Mouse (Mus musculus) brown adipose tissue, adult 24 weeks (tissue): ENCODE data around the gene Gm17334. TPM values are rescaled to one million over a fixed set of nuclear protein-coding genes. Genes with fewer than 3 reads are reported as not detected.
A peak's percentile ranks its signal among the peaks of the same experiment; 100 is the strongest.

Source experiments
- H3K27ac ChIP-seq: fragments of 200-500 bp; replicated peaks from 2 replicates; pipeline ENCODE4 v1.5.1; 2012; ENCODE audit warnings: low read depth, mild to moderate bottlenecking, low read length
- H3K4me1 ChIP-seq: fragments of 200-500 bp; 2 replicates; pipeline ENCODE4 v1.6.1; 2012; ENCODE audit warnings: low read length, mixed read lengths; ENCODE audit not compliant: control insufficient read depth, insufficient read depth, insufficient read length
- H3K4me3 ChIP-seq: fragments of 200-500 bp; 2 replicates; pipeline ENCODE4 v1.5.1; 2012; ENCODE audit warnings: low read depth, mild to moderate bottlenecking, low read length, moderate library complexity; ENCODE audit not compliant: insufficient read depth
- polyA plus RNA-seq: library from polyadenylated mRNA; stranded (reverse); fragments of >200 nt; gene quantifications from 2 replicates; pipeline ENCODE4 v1.2.4, GENCODE M21; 2012; ENCODE audit not compliant: missing spikeins, insufficient read depth, insufficient read length

The Gm17334 gene
- polyA plus RNA-seq, 1 experiment = not detected

GRCm38 (mm10) chr11:53786058-53787031, 13.4 kb upstream of the Gm17334 start:
- Histone ChIP-seq H3K4me1 (peaks cover 44% of the 10 kb centered on the region), H3K27ac (peak overlapping the region; percentile 96), H3K4me3 (no peak overlapping the region)

DNA sequence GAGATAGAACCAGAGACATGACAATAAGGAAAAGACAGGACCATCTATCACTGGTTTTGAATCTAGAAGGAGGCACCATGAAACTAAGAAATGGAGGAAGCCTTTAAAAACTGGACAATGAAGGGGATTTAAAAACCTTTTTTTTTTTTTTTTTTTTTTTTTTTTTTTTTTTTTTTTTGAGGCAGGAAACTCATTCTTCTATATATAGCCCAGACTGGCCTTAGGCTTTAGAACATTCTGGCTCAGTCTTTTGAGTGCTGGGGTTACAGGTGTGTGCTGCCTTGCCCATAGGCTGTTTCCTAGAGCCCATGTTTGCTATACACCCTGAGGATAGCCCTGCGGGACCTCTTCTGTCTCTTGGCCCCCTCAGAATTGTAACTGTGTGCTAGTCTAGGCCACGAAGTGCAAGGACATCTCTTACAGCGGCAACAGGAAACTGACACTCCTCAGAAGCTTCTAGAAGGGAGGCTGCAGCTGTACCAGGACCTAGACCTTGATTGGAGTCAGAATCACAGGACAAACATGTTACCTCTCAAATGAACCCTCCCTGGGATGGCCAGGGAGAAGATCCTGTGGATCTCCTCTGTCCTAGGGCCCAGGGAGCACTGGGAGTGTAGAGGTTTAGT, 12.4 kb upstream of the Gm17334 start:
- H3K4me1 ChIP-seq = peaks cover 43% of the 10 kb centered on the region
- H3K4me3 ChIP-seq = no peak overlapping the region
- peak overlapping the region; percentile 96 for H3K27ac ChIP-seq

DNA sequence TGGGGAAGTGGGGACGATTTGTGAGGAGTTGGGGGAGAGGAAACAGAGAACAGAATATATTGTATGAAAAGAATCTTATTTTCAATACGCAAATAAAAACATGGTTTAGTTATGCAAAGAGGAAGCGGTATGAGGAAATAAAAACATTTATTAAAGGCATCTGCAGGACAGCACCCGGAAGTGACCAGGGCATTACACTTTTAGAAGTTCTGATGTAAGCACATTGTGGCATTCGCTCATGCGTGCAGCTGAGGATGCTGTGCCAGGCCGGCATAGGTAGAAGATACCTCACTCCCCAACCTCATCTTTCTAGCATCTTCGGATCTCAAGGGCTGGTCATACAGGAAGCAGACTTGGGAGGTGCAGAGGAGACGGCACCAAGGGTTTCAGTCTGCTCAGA, 10.3 kb upstream of the Gm17334 start:
- Histone ChIP-seq H3K27ac (no peak overlapping the region; the same call in 1 of the 2 replicates), H3K4me3 (no peak overlapping the region), H3K4me1 (peaks cover 39% of the 10 kb centered on the region)

- Histone ChIP-seq H3K4me3 (no peak overlapping the region), H3K4me1 (peaks cover 35% of the 10 kb centered on the region), H3K27ac (0 out of 2 replicates have a peak overlapping the region, but pooled peaks have one; percentile 9)
Measured at GRCm38 (mm10) chr11:53781964-53782363, 9.0 kb upstream of the Gm17334 start.

DNA sequence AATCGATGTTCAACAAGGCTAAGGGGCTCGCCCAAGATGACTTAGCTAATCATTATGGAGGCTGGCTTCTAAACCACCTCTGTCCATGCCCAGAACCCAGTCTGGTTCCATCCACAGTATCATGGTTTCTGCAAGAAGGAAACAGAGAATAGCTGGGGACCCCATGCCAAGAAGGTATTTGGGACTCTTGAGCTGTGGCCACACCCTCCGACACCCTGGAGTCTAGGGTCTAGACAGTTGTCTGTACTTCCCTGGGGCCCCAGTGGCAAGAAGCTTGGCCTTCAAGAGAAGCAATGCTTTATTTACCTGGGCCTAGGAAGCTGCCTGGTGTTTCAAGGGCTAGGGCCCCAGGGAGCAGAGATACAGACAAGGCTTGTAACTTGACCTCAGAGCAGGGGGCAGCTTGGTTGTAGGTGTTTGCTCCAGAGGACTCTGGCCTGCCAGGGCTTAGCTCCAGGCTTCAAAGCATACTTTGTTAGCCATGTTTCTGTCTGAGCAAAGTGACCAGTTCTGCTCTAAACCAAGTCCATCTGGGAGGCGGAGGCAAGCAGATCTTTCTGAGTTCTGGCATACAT, 8.3 kb upstream of the Gm17334 start:
- Histone ChIP-seq H3K4me1 (peaks cover 31% of the 10 kb centered on the region), H3K27ac (peak overlapping the region; percentile 9; the same call in 1 of the 2 replicates), H3K4me3 (no peak overlapping the region)

- Histone ChIP-seq H3K4me3 (no peak overlapping the region), H3K4me1 (peaks cover 33% of the 10 kb centered on the region), H3K27ac (peak overlapping the region; percentile 5)
Measured at GRCm38 (mm10) chr11:53780262-53780661, 7.3 kb upstream of the Gm17334 start.

DNA sequence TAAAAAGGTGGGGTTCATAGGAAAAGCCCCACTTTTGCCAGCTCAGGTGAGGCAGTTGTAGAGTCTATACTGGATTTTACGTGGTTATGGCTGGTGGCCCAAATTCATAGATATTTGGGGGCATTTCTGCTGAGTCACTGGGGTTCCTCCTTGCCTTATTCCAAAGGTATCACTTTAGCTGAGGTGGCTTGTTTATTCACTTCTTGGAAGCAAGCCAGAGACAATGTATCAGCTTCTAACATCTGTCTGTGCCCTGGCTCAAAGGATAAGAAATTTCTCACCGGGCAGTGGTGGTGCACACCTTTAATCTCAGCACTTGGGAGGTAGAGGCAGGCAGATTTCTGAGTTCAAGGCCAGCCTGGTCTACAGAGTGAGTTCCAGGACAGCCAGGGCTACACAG, 6.8 kb upstream of the Gm17334 start:
- H3K27ac ChIP-seq = peak overlapping the region; percentile 5
- H3K4me1 ChIP-seq = peaks cover 38% of the 10 kb centered on the region
- no peak overlapping the region for H3K4me3 ChIP-seq

DNA sequence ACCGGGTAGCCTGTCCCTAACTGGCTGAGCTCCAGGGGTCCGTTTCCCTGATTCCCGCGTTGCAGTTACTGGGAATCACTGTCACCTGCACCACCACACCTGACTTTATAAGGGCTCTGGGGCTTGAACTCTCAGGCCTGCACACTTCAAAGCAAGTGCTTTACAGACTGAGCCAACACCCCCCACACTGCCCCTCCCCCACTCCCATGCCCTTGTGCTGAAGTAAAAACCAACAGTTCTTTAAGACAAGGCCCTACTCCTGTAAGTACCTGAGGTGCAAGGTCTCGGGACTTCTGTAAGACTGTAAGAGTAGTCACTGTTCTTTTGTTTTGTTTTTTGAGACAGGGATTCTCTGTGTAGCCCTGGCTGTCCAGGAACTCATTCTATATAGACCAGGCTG, 5.5 kb upstream of the Gm17334 start:
- peaks cover 43% of the 10 kb centered on the region for H3K4me1 ChIP-seq
- no peak overlapping the region for H3K4me3 ChIP-seq
- H3K27ac ChIP-seq = no peak overlapping the region

DNA sequence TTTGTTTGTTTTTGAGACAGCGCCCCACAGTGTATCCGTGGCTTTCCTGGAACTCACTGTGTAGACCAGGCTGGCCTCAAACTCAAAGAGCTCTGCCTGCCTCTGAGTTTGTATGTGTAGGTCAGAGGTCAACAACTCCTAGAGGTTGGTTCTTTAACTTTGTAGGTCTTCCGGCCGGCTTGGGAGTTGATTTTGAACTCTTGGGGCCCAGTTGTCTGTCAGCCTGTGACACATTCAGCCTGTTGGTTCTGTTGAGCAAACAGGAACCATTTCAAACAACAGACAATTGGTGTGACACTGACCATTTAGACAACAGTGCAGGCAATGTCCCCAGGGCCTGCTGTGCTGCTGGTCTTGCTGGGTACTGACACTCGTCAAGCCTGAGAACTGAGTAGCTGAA, 4.7 kb upstream of the Gm17334 start:
- Histone ChIP-seq H3K27ac (no peak overlapping the region), H3K4me1 (peaks cover 45% of the 10 kb centered on the region), H3K4me3 (no peak overlapping the region)

- H3K4me1 ChIP-seq = peaks cover 35% of the 10 kb centered on the region
- H3K27ac ChIP-seq = peak overlapping the region; percentile 60
- H3K4me3 ChIP-seq = peak overlapping the region; percentile 27; the same call in 1 of the 2 replicates
Measured at GRCm38 (mm10) chr11:53774659-53775255, 1.8 kb upstream of the Gm17334 start.

DNA sequence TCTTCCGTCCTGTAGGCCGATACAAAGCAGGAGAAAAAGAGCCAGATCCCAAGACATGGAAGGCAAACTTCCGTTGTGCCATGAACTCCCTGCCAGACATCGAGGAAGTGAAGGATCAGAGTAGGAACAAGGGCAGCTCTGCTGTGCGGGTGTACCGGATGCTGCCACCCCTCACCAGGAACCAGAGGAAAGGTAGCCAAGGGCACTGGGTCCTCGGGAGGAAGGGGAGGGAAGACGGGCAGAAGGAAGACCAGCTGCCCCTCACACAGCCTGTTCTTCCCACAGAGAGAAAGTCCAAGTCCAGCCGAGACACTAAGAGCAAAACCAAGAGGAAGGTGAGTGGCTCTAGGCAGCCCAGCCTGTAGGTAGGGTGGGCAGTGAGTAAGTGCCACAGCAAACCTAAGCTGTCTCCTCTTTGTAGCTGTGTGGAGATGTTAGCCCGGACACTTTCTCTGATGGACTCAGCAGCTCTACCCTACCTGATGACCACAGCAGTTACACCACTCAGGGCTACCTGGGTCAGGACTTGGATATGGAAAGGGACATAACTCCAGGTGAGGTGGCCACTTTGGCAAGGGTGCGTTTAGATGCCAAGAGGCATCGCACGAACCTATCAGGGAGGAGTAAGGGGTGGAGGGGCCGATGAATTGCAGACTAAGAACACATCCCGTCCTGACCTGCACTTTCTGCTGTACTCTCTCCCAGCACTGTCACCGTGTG, 814 bp upstream of the Gm17334 start:
- peaks cover 36% of the 10 kb centered on the region for H3K4me1 ChIP-seq
- peak overlapping the region; percentile 27 for H3K4me3 ChIP-seq
- H3K27ac ChIP-seq = peak overlapping the region; percentile 60

GRCm38 (mm10) chr11:53772536-53772935, 451 bp downstream of the Gm17334 start:
- Histone ChIP-seq H3K4me3 (peak overlapping the region; percentile 38), H3K27ac (peak overlapping the region; percentile 18; the same call in 1 of the 2 replicates), H3K4me1 (peaks cover 34% of the 10 kb centered on the region)

DNA sequence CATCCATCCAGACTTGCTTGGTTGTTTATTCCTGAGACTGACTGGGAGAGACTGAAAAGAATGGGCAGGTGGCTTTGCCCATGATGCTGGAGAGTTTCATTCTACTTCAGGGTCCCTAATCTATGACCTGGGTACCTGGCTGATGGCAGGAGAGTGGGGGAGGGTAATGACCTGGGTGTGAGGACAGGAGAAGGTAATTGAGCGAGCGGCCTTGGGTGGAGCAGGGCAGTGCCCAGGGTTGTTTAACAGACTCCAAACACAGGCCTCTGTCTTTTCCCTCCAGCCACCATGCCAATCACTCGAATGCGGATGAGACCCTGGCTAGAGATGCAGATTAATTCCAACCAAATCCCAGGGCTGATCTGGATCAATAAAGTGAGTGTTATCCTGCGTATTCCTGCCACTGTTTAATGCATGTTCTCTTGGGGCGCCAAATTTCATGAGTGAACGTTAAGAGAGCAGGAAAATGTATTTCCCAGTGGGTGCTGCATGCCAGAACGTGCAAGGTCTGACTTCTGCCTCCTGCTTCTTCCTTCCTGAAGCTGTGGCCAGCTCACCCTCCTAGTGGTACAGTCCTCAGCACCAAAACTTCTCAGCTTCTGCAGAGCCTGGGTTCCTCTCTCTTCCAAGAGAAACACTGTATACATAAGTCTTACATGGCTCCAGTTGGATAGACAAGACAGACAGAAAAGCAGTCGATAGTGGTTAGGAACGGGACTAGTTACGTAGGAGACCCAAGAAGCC, 1.8 kb downstream of the Gm17334 start:
- Histone ChIP-seq H3K27ac (peak overlapping the region; percentile 35; the same call in 1 of the 2 replicates), H3K4me1 (peaks cover 29% of the 10 kb centered on the region), H3K4me3 (peak overlapping the region; percentile 85)
